Mouse (Mus musculus) cerebellum, postnatal 10 days (tissue): ENCODE measurements at regions not wholly inside any gene's neighbourhood (a gene's known extent, or its start where the extent isn't known, plus 50 kb on each side); places are given as distances from the start of the nearest gene placed in this dataset.

Source experiments
- DNase-seq, 2 experiments: peaks; one replicate each; pipeline ENCODE4 v3.0.0; 2021; ENCODE audit warnings: mixed read lengths in 2 of 2

- no peak for DNase-seq
These were observed 71.4 kb upstream of the Esx1 start for GRCm38 (mm10) chrX:137193241-137193640.

- peak in 1 of 2 experiments; percentile 4 for DNase-seq
These were observed 68.2 kb upstream of the Esx1 start for GRCm38 (mm10) chrX:137190122-137190521.

- no peak for DNase-seq
These were observed 53.9 kb upstream of the Esx1 start for GRCm38 (mm10) chrX:137175774-137176173.

- DNase-seq = no peak
These were observed 51.6 kb upstream of the Esx1 start for GRCm38 (mm10) chrX:137173455-137173854.
